Mouse (Mus musculus): ENCODE results near the gene Impdh2. TPM values are rescaled to one million over a fixed set of nuclear protein-coding genes. Genes with fewer than 3 reads are reported as not detected.

Gene Impdh2
- total RNA-seq, 2 experiments from 2014 or later: 64.3 to 68.3 TPM

DNA sequence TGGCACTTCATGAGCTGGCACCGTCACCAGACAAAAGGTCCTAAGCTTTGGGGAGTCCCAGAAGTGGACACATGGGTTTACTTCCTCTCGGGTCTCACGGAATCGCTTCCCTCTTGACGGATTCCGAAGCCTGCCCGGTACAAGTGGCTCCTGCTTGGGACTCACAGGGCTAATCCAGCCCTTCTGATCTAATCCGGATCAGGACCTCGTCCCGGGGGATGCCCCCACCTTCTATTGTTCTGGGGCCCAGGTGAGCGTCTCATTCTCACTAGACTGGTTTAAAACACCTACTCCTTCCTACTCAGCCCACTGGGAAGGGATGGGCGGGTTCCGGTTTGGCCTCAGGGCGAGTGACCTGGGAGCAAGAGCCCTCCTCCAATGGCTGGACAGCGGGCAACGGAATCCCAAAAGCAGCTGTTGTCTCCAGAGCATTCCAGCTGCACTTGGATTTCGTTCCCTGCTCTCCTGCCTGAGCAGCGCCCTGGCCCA, 7.9 kb downstream of the Impdh2 start:
- intact Hi-C loops (cut with DNase I): no loop called here
- DNase-seq (ENCODE audit: extremely low spot score in 1 of 2, low spot score in 2 of 2): no peak

DNA sequence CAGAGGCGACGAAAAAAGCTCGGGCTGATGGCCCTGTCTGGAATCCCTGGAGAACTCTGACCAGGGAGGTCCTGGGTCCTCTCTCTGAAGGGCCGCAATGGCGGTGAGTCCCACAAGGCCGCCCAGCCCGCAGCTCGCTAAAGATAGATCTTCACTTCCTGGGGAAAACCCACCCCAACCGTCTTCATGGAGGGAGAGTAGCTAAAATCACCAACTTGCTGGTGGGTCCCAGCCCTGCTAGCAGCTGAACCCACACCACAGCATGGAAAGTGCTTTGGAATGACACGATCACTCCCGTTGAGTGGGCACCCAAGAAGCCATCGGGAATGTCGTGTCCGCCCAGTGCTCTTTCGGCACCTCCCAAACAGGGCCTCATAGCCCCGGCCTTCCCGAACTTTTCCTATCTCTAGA, 8.4 kb downstream of the Impdh2 start:
- intact Hi-C loops (cut with DNase I): no loop called here
- no peak for DNase-seq (ENCODE audit: extremely low spot score in 1 of 2, low spot score in 2 of 2)

DNA sequence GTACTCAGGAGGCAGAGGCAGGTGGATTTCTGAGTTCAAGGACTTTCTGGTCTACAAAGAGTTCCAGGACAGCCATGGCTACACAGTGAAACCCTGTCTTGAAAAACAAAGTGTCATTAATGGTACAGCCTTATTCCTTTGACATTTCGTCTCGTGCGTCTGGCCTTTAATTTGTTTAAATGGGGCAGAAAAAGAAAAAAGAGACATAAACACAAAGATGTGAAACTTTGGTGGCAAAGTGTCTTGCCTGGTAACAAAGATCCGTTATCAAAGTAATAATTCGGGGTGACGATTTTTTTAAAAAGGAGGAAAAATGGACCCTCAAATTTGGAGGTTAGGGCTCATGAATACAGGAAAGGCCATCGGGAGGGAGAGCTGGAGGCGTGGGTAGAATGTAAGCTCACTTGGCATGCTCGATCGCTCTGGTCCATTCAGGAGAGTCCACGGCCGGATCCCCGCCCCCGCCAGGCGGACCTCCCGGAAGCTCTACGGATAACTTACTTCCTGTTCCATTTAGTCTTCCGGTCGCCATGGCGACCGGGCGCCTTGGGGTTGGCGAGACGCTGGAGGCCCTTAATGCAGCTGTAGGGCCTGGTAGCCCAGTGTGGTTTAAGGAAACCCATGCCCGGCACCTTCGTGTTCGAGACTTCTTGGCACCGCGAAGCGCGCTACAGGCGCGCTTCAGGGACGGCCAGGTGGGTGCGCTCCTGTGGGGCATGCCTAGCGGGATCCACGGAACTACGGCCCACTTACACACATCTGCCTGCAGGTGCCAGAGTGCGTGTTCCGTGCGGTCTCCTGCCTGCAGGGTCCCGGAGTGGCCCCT, 9.5 kb downstream of the Impdh2 start, which contains the start of gene Dalrd3:
Gene Dalrd3 (plus strand): TSS at position 506 of the 826 bp plus-strand sequence.
- intact Hi-C loops (cut with DNase I): no loop called here
- peak; percentile 90 to 93 for DNase-seq (ENCODE audit: extremely low spot score in 1 of 2, low spot score in 2 of 2)

DNA sequence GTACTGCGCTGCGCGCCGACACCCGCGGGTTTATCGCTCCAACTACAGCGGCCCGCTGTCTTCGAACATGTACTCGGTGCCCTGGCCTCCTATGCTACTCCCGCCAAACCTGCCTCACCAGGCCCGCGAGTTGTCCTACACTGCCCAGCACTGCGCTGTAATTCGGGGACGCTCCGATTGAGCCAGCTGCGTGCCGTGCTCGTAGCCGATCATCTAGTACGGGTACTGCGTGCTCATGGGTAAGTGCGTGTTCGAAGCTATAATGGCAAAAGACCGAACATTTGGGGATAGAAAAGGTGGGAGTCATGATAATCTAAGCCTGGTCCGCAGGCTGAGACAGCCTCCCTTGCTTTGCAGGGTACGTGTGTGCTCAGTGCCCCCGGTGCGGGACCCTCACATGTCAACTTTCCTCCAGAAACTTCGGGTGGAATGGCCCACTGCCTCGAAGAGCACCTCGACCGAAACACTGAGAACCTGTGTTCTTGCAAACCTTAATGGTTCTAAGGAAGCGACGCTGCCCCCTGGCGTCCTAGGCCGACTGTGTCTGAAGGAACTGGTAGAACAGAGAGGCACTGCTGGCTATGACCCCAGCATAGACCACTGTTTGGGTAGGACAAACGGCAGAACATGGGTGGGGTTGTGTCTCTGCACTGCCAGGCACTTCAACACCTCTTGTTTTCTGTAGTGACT, 10.3 kb downstream of the Impdh2 start:
- DNase-seq (ENCODE audit: extremely low spot score in 1 of 2, low spot score in 2 of 2): peak; percentile 53 to 89
- intact Hi-C loops (cut with DNase I): no loop called here

DNA sequence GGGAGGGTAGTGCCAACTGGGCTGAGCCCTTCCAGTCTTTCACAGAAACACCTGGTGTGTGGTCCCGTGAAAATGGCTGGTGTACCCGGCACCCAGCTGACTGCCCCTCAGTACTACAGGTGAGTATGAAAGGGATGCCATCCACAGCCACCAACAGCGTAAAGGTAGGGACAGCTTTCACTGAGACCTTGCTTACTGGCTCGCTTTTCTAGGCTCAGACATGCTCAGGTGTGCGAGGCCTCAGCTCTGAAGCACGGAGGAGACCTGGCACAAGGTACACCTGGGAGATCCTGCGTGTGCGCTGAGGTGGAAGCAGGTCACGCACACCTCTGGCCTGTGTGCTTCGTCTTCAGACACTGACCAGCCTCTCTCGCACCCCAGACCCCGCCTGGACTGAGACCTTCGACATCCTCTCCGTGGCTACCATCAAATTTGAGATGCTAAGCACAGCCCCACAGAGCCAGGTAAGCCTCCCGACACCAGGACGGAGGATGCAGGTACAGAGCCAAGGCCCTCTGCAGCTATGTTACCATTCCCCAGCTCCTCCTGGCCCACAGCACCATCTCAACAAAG, 11.4 kb downstream of the Impdh2 start:
- peak in 1 of 2 experiments; percentile 3 for DNase-seq (ENCODE audit: extremely low spot score in 1 of 2, low spot score in 2 of 2)
- intact Hi-C loops (cut with DNase I): no loop called here

DNA sequence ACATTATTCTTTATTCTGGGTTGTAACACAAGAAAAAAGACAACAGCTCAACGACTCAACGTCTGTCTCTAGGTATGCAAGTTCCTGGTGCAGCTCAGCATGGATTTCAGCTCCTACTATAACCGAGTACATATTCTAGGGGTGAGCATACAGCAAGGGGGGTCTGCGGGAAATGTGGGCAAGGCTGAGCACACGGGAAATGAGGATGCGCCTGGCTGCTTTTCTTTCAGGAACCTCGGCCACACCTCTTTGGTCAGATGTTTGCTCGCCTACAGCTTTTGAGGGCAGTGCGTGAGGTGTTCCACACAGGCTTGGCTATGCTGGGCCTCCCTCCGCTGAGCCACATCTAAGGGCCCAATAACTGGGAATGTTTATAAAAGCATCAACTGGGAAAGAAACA, 12.2 kb downstream of the Impdh2 start:
- intact Hi-C loops (cut with DNase I): no loop called here
- peak in 1 of 2 experiments; percentile 2 for DNase-seq (ENCODE audit: extremely low spot score in 1 of 2, low spot score in 2 of 2)

DNA sequence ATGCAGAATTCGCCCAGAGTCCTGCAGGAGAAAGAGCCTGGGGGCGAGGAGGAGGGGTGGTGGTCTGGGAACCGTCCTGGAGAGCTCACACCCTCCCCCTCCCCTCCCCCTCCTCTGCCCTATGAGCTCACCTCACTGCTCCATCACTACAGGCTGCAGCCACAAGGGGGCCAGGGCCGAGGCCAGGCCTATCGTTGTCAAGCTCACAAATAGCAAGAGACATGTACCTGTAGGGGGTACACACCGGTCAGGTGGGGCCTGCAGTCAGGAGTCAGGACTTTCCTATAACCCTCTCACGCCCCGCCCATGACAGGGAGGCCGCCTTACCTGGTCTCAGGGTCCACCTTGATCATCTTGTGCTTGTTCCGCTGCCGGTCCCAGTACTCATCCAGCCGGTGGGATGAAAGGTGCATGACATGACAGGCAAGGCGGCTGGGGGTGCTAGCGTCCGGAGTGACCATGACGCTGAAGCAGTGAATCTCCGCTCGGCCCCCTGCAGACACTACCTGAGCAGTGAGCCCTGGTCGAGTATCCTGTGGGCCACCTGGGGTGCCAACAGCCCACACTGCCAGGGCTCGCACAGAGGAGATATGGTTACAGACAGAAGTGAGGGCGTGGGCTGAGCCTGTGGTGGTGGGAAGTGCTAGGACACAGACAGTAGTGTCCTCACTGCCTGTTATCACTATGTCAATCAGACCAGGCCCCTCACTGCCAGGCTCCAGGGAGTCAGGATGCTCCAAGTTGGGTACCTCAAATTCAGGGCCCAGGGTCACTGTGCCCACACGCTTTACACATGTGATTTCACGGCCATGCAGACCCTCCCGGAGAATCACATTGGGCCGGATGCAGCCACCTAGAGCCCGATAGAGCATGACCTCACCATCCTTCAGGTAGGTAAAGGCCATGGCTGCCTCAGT, 13.9 kb downstream of the Impdh2 start:
- peak in 1 of 2 experiments; percentile 82 for DNase-seq (ENCODE audit: extremely low spot score in 1 of 2, low spot score in 2 of 2)
- intact Hi-C loops (cut with DNase I): no loop called here

DNA sequence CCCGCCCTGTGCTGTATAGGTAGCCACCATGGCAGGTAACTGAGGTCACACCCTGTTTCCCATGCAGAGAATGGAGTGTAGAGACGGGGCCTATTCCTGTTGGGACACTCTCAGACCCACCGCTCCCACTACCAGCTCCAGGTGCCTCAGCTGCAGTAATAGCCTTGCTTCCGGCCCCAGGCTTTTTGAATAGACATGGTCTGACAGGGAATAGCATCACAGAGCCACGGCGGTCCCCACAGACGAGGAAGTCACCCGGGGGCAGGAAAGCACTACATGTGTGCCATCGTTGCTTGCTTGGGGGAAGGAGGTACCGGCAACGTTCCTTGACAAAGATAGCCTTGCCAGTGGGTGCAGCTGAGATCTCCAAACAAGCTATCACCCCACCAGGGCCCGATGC, 14.8 kb downstream of the Impdh2 start:
- no peak for DNase-seq (ENCODE audit: extremely low spot score in 1 of 2, low spot score in 2 of 2)
- intact Hi-C loops (cut with DNase I): no loop called here

DNA sequence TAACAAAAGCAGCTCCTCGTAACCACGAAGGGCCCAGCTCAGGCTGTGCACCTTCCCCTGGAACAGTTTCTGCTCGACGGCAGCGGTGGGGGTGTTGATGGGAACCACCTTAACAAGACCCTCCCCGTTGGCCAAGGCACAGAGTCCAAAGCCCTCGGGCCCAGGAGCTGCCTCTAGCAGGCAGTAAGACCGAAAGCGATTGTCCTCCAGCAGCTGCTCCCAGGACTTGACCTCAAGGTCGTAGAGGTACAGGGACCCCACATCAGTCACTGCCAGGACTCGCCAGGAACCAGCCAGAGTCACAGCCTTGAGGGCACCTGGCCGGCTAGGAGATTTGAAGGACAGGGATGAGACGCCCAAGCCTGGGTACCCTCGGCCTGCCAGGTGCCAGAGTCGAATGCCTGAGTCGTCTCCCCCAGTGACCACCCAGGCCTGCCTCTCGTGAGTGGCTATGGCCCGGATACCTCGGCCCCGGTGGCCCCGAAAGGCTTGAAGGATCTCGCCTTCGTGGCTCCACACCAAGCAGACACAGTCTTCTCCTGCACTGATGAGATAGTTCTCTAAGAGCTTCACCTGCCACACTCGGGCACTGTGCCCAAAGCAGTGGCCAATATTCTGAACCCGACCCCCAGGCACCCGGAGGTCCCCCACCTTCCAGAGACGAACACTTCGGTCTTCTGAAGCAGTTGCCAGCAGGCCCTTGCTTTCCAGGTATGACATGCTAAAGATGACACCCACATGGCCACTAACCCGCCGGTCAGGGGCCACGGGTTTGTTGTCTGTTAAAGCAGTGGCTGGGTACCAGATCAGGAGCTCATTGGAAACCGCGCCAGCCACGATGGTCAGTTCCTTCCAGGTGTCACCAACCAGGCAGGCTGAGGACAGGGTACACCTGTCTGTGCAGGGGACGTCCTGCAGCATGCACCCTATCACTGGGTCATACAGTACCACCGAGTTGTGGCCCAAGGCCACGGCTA, 15.5 kb downstream of the Impdh2 start:
- no peak for DNase-seq (ENCODE audit: extremely low spot score in 1 of 2, low spot score in 2 of 2)
- intact Hi-C loops (cut with DNase I): no loop called here

DNA sequence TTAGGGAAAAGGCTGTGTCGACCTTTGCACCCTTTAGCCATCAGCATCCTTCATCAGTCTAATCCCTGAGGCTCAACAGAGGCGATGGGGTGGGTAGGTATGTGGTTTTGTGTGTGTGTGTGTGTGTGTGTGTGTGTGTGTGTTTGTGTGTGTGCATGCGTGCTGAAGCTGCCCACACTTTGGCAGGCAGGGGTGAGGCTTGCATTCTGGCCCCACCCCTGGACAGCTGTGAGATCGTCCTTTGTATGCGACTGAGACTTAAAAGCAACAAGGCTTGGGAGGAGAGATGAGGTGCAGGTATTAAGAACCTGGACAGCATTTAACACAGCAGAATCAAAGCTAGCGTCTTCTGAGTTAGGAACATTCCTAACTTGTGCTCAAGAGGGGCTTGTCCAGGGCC, 16.9 kb downstream of the Impdh2 start:
- DNase-seq (ENCODE audit: extremely low spot score in 1 of 2, low spot score in 2 of 2): no peak

DNA sequence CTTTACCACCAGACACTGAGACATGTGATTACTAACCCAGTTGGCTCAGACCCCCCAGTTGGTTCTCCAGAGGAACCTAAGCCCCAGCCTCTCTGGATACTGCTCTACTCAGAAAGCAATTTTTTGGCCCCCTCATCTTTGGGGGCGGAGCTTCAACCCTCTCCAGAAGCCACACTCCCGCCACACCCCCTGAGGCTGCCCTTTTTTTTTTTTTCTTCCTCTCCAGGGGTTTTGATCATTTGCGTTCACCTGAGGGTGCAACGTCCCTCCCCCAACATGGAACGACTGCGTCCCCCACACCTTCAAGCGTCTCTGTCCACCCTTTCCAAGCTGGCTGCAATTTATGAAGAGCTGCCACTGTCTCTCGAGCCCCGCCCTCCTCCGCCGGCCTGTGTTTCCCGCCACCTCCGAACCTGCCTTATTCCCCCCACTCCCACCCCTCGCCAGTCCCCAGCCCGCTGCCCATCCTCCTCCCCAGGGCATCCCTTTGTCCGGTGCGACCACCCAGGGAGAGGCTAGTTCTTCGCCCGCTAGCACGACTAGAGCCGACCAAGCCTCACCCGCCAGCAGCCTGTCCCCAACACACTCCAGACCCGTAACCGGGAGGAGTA, 18.0 kb downstream of the Impdh2 start:
- intact Hi-C loops (cut with DNase I): no loop called here
- peak in 1 of 2 experiments; percentile 84 for DNase-seq (ENCODE audit: extremely low spot score in 1 of 2, low spot score in 2 of 2)

More for the DNA sequence above, 16.9 kb downstream of the Impdh2 start:
- intact Hi-C loops (cut with DNase I): no loop called here

DNA sequence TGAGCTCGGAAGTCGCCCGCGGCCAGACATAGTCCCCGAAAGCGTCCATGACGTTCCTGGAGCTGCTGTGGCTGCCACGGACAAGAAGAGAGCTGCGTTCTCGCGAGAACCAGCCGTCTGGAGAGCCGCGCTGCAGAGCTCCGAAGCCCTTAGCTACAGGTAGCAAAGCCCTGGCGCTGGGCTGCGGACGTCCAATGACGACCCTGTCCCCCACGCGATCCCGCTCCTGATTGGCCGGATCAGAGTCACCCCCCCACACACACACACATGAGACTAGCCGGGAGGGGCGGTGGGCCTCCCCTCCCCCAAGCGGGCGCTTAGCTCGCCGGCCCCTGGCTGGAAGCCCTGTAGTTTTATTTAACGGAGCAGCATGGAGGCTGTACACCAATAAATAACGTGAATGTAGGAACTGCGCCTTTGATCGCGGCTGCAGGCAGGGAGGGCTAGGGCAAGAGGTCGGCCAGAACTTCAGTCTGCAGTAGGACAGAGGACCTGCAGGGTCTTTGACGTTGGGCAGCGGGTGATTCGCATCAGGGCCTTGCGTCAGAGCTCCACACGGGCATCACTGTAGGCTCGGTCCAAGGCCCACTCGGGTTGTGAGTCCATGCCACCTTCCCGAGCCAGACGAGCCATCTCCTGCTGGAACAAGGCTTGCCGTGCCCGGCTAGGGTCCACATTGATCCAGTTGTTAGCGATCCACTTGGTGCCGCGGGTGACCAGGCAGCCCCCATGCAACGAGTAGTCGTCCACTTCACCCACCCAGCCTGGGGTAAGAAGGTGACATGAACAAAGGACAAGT, 18.7 kb downstream of the Impdh2 start, which contains the start of gene Wdr6:
Gene Wdr6 (minus strand): TSS at position 195 of the 799 bp plus-strand sequence.
- peak; percentile 96 to 98 for DNase-seq (ENCODE audit: extremely low spot score in 1 of 2, low spot score in 2 of 2)
- intact Hi-C loops (cut with DNase I): no loop called here

DNA sequence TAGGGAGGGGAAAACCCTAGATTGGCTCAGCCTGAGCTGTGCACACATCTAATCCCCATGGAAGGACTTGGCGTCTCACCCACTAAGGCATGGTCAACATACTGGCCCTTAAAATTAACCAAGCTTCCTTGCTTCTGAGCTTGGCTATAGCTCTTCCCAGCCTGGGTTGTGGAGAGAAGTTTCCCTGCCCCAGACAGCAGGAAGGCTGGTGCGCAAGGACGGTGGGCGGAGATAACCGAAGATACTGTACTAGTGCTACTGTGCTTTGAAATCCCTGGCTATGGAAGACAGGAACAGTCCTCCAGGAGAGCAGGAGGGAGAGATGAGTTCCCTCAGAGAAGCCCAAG, 19.2 kb downstream of the Impdh2 start:
- no peak for DNase-seq (ENCODE audit: extremely low spot score in 1 of 2, low spot score in 2 of 2)
- intact Hi-C loops (cut with DNase I): no loop called here

DNA sequence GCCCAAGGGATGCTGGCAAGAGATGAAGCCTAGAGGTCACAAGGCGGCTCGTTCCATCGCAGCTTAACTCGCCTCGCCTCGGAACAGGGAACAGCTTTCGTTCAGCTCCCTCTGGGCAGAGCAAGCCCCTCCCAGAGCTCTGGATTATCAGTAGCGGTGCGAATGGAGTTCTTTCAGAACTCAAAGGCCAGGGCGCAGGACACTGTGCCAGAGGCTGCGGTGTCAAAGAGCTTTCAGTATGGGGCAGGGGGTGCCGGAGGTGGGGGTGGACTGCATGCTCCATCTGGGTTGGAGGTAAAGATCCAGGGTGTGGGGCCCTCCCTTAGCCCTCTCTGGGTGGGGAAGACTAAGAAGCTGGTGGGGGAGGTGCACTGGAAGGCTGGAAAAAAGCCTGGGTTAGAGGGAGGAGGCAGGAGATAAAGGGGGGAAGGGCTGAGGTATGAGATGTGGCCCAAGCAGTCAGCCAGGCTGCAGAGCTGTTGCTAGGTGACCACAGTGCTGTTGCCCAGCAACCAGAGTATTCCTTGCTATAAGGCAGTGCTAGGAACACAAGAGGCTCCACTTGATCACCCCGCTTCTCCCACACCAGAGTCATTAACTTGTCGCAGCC, 27.6 kb downstream of the Impdh2 start:
- peak; percentile 85 to 90 for DNase-seq (ENCODE audit: extremely low spot score in 1 of 2, low spot score in 2 of 2)
- intact Hi-C loops (cut with DNase I): no loop called here

DNA sequence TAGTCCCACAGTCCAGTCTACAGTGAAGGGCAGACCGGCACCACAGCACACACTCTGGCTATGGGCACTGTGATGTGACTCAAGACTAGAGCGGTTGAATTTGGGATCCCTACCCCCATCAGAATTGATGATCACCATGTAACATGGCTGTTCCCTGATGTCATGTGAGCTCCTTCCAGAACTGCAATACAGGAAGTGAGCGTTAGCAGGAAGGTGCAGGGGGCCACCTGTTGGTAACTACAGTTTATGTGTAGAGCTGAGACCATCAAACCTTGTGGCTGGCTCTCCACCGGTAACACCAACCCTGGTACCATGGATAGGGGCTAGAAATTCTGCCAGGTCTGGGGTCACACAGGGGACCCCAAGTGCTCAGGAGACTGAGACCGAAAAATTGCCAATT, 29.1 kb downstream of the Impdh2 start:
- DNase-seq (ENCODE audit: extremely low spot score in 1 of 2, low spot score in 2 of 2): no peak
- intact Hi-C loops (cut with DNase I): no loop called here

DNA sequence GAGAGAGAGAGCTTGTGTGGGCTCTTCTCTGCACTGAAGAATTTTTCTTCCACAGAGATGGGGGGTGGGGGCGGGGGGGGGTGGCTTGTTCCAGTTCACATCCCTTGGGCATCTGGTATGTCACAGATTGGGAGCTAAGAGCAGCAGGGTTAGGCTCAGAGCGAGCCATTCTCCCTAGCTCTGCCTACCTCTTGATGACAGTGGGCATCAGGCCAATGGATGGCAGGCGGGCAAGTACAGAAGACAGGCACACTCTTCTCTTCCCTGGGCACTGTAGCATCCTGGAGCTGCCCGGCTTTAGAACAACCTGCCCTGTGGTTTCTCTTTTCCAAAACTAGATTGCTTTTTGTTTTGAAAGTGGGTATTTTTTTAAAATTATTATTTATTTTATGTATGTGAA, 31.4 kb downstream of the Impdh2 start:
- intact Hi-C loops (cut with DNase I): no loop called here

More for the DNA sequence above, 31.4 kb downstream of the Impdh2 start:
- DNase-seq (ENCODE audit: extremely low spot score in 1 of 2, low spot score in 2 of 2): no peak
